Mouse (Mus musculus): ENCODE results near the gene Exoc6b.
A peak's percentile ranks its signal among the peaks of the same experiment; 100 is the strongest.

Gene Exoc6b

GRCm38 (mm10) chr6:84708631-84709030 is 360.7 kb downstream of the Exoc6b start:
- DNase-seq, result no peak

- DNase-seq, result no peak
Observed at GRCm38 (mm10) chr6:84699579-84699978, 369.7 kb downstream of the Exoc6b start.

GRCm38 (mm10) chr6:84698288-84698673 is 371.0 kb downstream of the Exoc6b start:
- no peak for DNase-seq

GRCm38 (mm10) chr6:84697474-84698287 is 371.6 kb downstream of the Exoc6b start:
- DNase-seq, result peak; percentile 2

GRCm38 (mm10) chr6:84693844-84694243 is 375.5 kb downstream of the Exoc6b start:
- no peak for DNase-seq

- no peak for DNase-seq
Observed at GRCm38 (mm10) chr6:84693204-84693603, 376.1 kb downstream of the Exoc6b start.

- no peak for DNase-seq
Observed at GRCm38 (mm10) chr6:84691907-84692306, 377.4 kb downstream of the Exoc6b start.

GRCm38 (mm10) chr6:84677770-84678169 is 391.5 kb downstream of the Exoc6b start:
- no peak for DNase-seq

- no peak for DNase-seq
Observed at GRCm38 (mm10) chr6:84674936-84675335, 394.4 kb downstream of the Exoc6b start.

- DNase-seq, result peak; percentile 38
Observed at GRCm38 (mm10) chr6:84674136-84674535, 395.2 kb downstream of the Exoc6b start.

- DNase-seq, result no peak
Observed at GRCm38 (mm10) chr6:84661451-84662112, 407.7 kb downstream of the Exoc6b start.

- no peak for DNase-seq
Observed at GRCm38 (mm10) chr6:84660982-84661381, 408.3 kb downstream of the Exoc6b start.

- no peak for DNase-seq
Observed at GRCm38 (mm10) chr6:84657091-84657490, 412.2 kb downstream of the Exoc6b start.

- peak; percentile 49 for DNase-seq
Observed at GRCm38 (mm10) chr6:84656680-84657079, 412.6 kb downstream of the Exoc6b start.

- DNase-seq, result no peak
Observed at GRCm38 (mm10) chr6:84651902-84652301, 417.4 kb downstream of the Exoc6b start.

GRCm38 (mm10) chr6:84647197-84647596 is 422.1 kb downstream of the Exoc6b start:
- no peak for DNase-seq

GRCm38 (mm10) chr6:84646696-84647095 is 422.6 kb downstream of the Exoc6b start:
- no peak for DNase-seq

- DNase-seq, result no peak
Observed at GRCm38 (mm10) chr6:84641062-84641431, 428.3 kb downstream of the Exoc6b start.

- peak; percentile 49 for DNase-seq
Observed at GRCm38 (mm10) chr6:84640324-84641061, 428.8 kb downstream of the Exoc6b start.

GRCm38 (mm10) chr6:84638206-84638605 is 431.1 kb downstream of the Exoc6b start:
- no peak for DNase-seq

- no peak for DNase-seq
Observed at GRCm38 (mm10) chr6:84631588-84631987, 437.7 kb downstream of the Exoc6b start.

- peak; percentile 9 for DNase-seq
Observed at GRCm38 (mm10) chr6:84630276-84630675, 439.0 kb downstream of the Exoc6b start.

- DNase-seq, result no peak
Observed at GRCm38 (mm10) chr6:84628831-84629230, 440.5 kb downstream of the Exoc6b start.

- DNase-seq, result no peak
Observed at GRCm38 (mm10) chr6:84626398-84626797, 442.9 kb downstream of the Exoc6b start.
